Mouse (Mus musculus): ENCODE results near the gene AI837181. TPM values are rescaled to one million over a fixed set of nuclear protein-coding genes. Genes with fewer than 3 reads are reported as not detected.
A peak's percentile ranks its signal among the peaks of the same experiment; 100 is the strongest.

Gene AI837181
- total and polyA plus RNA-seq, 3 experiments: 32.9 to 59.5 (median 32.9) TPM

GRCm38 (mm10) chr19:5459896-5460295, 35.0 kb downstream of the AI837181 start:
- Histone ChIP-seq H3K36me3 (ENCODE audit: control insufficient read depth, insufficient read depth, low read length) (peaks cover 7% of the 10 kb centered on the region), H3K4me1 (ENCODE audit: control insufficient read depth, insufficient read depth, low read length) (peaks cover 10% of the 10 kb centered on the region), H3K27ac (peak overlapping the region; percentile 87), H3K9ac (ENCODE audit: low read depth, low read length) (peak overlapping the region; percentile 64; the same call in 1 of the 2 replicates), H3K4me3 (peak overlapping the region; percentile 96), H3K27me3 (ENCODE audit: control insufficient read depth, insufficient read depth, low read length) (no peaks in the 10 kb centered on the region), H3K79me2 (replicated peaks; ENCODE audit: control insufficient read depth, insufficient read depth, low read length) (peaks cover 6% of the 10 kb centered on the region)
- TF ChIP-seq CTCF (IDR thresholded peaks at IDR 0.05): no peak
- no peak for TF ChIP-seq POLR2A (IDR thresholded peaks at IDR 0.05; ENCODE audit: insufficient read depth, low read depth, low read length)
- TF ChIP-seq EP300 (IDR thresholded peaks at IDR 0.05; ENCODE audit: insufficient read depth, low read depth, low read length): no peak
- no peak for DNase-seq
- intact Hi-C loops (cut with DNase I): loop anchor here (2.0 kb wide), 1 partner anchor 27 kb away; no protein-coding TSS in a partner anchor
- WGBS: 24% methylated on average over 3 of the region's 3 CpGs

GRCm38 (mm10) chr19:5460465-5460911, 35.5 kb downstream of the AI837181 start, which contains the start of gene Fibp:
Gene Fibp (plus strand): TSS chr19:5460615.
- peaks cover 5% of the 10 kb centered on the region for H3K79me2 ChIP-seq (replicated peaks; ENCODE audit: control insufficient read depth, insufficient read depth, low read length)
- 0 out of 2 replicates have a peak, but pooled peaks have one; percentile 51 for TF ChIP-seq EP300 (IDR thresholded peaks at IDR 0.05; ENCODE audit: insufficient read depth, low read depth, low read length)
- peak; percentile 87 for TF ChIP-seq POLR2A (IDR thresholded peaks at IDR 0.05; ENCODE audit: insufficient read depth, low read depth, low read length)
- TF ChIP-seq CTCF (IDR thresholded peaks at IDR 0.05): no peak
- H3K27me3 ChIP-seq (ENCODE audit: control insufficient read depth, insufficient read depth, low read length): no peaks in the 10 kb centered on the region
- peak within 1 kb of the TSS; percentile 94 for H3K9ac ChIP-seq (ENCODE audit: low read depth, low read length)
- H3K36me3 ChIP-seq (ENCODE audit: control insufficient read depth, insufficient read depth, low read length): peaks cover 4% of the 10 kb centered on the region; the same call in 1 of the 2 replicates
- intact Hi-C loops (cut with DNase I): loop anchor here (2.0 kb wide), 1 partner anchor 26 kb away; no protein-coding TSS in a partner anchor
- WGBS: under 1% methylated on average over 32 of the region's 32 CpGs
- peaks cover 9% of the 10 kb centered on the region for H3K4me1 ChIP-seq (ENCODE audit: control insufficient read depth, insufficient read depth, low read length)
- DNase-seq: peak; percentile 91 to 93
- peak within 1 kb of the TSS; percentile 87 for H3K27ac ChIP-seq
- peak within 1 kb of the TSS; percentile 96 for H3K4me3 ChIP-seq

- peaks cover 3% of the 10 kb centered on the region for H3K79me2 ChIP-seq (replicated peaks; ENCODE audit: control insufficient read depth, insufficient read depth, low read length)
- no peak overlapping the region for H3K4me3 ChIP-seq
- intact Hi-C loops (cut with DNase I): loop anchor here (2.0 kb wide), 1 partner anchor 25 kb away; no protein-coding TSS in a partner anchor
- H3K27me3 ChIP-seq (ENCODE audit: control insufficient read depth, insufficient read depth, low read length): no peaks in the 10 kb centered on the region
- no peak for DNase-seq
- TF ChIP-seq POLR2A (IDR thresholded peaks at IDR 0.05; ENCODE audit: insufficient read depth, low read depth, low read length): no peak
- TF ChIP-seq CTCF (IDR thresholded peaks at IDR 0.05): no peak
- TF ChIP-seq EP300 (IDR thresholded peaks at IDR 0.05; ENCODE audit: insufficient read depth, low read depth, low read length): no peak
- H3K27ac ChIP-seq: no peak overlapping the region; the same call in 1 of the 2 replicates
- no peak overlapping the region for H3K9ac ChIP-seq (ENCODE audit: low read depth, low read length)
- H3K36me3 ChIP-seq (ENCODE audit: control insufficient read depth, insufficient read depth, low read length): no peaks in the 10 kb centered on the region
- H3K4me1 ChIP-seq (ENCODE audit: control insufficient read depth, insufficient read depth, low read length): peaks cover 8% of the 10 kb centered on the region
- 80% methylated on average over 6 of the region's 6 CpGs for WGBS
Measured at GRCm38 (mm10) chr19:5461411-5461810, 36.5 kb downstream of the AI837181 start.

- no peaks in the 10 kb centered on the region for H3K36me3 ChIP-seq (ENCODE audit: control insufficient read depth, insufficient read depth, low read length)
- no peaks in the 10 kb centered on the region; the same call in 1 of the 2 replicates for H3K79me2 ChIP-seq (replicated peaks; ENCODE audit: control insufficient read depth, insufficient read depth, low read length)
- intact Hi-C loops (cut with DNase I): no loop called here
Measured at GRCm38 (mm10) chr19:5463212-5463611, 38.3 kb downstream of the AI837181 start.

GRCm38 (mm10) chr19:5463791-5464562, 39.0 kb downstream of the AI837181 start:
- no peaks in the 10 kb centered on the region for H3K27me3 ChIP-seq (ENCODE audit: control insufficient read depth, insufficient read depth, low read length)
- intact Hi-C loops (cut with DNase I): no loop called here
- H3K36me3 ChIP-seq (ENCODE audit: control insufficient read depth, insufficient read depth, low read length): no peaks in the 10 kb centered on the region
- TF ChIP-seq EP300 (IDR thresholded peaks at IDR 0.05; ENCODE audit: insufficient read depth, low read depth, low read length) (peak; percentile 76), POLR2A (IDR thresholded peaks at IDR 0.05; ENCODE audit: insufficient read depth, low read depth, low read length) (no peak), CTCF (IDR thresholded peaks at IDR 0.05) (peak; percentile 93)
- H3K27ac ChIP-seq: peak overlapping the region; percentile 34; the same call in 1 of the 2 replicates
- peaks cover 5% of the 10 kb centered on the region for H3K4me1 ChIP-seq (ENCODE audit: control insufficient read depth, insufficient read depth, low read length)
- no peaks in the 10 kb centered on the region; the same call in 1 of the 2 replicates for H3K79me2 ChIP-seq (replicated peaks; ENCODE audit: control insufficient read depth, insufficient read depth, low read length)
- DNase-seq: peak; percentile 62 to 72
- 20% methylated on average over 15 of the region's 15 CpGs for WGBS
- H3K4me3 ChIP-seq: no peak overlapping the region
- no peak overlapping the region; the same call in 1 of the 2 replicates for H3K9ac ChIP-seq (ENCODE audit: low read depth, low read length)

More at GRCm38 (mm10) chr19:5463212-5463611, 38.3 kb downstream of the AI837181 start:
- TF ChIP-seq EP300 (IDR thresholded peaks at IDR 0.05; ENCODE audit: insufficient read depth, low read depth, low read length): no peak
- TF ChIP-seq CTCF (IDR thresholded peaks at IDR 0.05): no peak
- TF ChIP-seq POLR2A (IDR thresholded peaks at IDR 0.05; ENCODE audit: insufficient read depth, low read depth, low read length): no peak
- 85% methylated on average over 9 of the region's 9 CpGs for WGBS
- Histone ChIP-seq H3K9ac (ENCODE audit: low read depth, low read length) (no peak overlapping the region), H3K27me3 (ENCODE audit: control insufficient read depth, insufficient read depth, low read length) (no peaks in the 10 kb centered on the region), H3K4me1 (ENCODE audit: control insufficient read depth, insufficient read depth, low read length) (peaks cover 6% of the 10 kb centered on the region), H3K27ac (no peak overlapping the region), H3K4me3 (no peak overlapping the region)
- DNase-seq: no peak
